ENCODE assay signal across 16 mouse cellular contexts in genomic region chr11:116810528-116810927, GRCm38 (mm10). TPM values are rescaled to one million over a fixed set of nuclear protein-coding genes. Genes with fewer than 3 reads are reported as not detected.
DNase-seq lines count a peak whose midpoint lies in the region; ATAC-seq and TF ChIP-seq lines count a peak whose summit lies in the region.
"Had no signal": no experiment of that assay in that cellular context is flagged by ENCODE, and none has a peak within 500 bp of the region (broad histone marks: within the 10 kb centered on the region; RNA-seq: fewer than 3 reads in every experiment).

No protein-coding gene starts in this region.

- H3K4me3 ChIP-seq in gastrocnemius, adult 2 months, result no peak overlapping the region
- peak overlapping the region; percentile 48 for H3K4me3 ChIP-seq in hindbrain, embryonic 10.5 days
- peak overlapping the region; percentile 32 for H3K4me3 ChIP-seq in midbrain, embryonic 15.5 days
- H3K4me3 ChIP-seq in thymus, adult 2 months (ENCODE audit: control insufficient read depth, insufficient read depth, low read length), result no peak overlapping the region
- H3K4me3 ChIP-seq in kidney, adult 2 months (ENCODE audit: insufficient read depth, low read depth, low read length), result no peak overlapping the region

- 0 out of 2 replicates have a peak, but pooled peaks cover 2% of the 10 kb centered on the region for H3K36me3 ChIP-seq in hindbrain, embryonic 10.5 days
- H3K36me3 ChIP-seq in midbrain, embryonic 15.5 days (replicated peaks), result no peaks in the 10 kb centered on the region
- no peaks in the 10 kb centered on the region for H3K36me3 ChIP-seq in thymus, adult 2 months (ENCODE audit: control insufficient read depth, insufficient read depth, low read length)
- no peaks in the 10 kb centered on the region for H3K36me3 ChIP-seq in kidney, adult 2 months (ENCODE audit: control insufficient read depth, insufficient read depth, low read length)
- H3K36me3 ChIP-seq: liver, embryonic 13.5 days had no signal

- no peak for TF ChIP-seq CTCF in gastrocnemius, adult 2 months (IDR thresholded peaks at IDR 0.05)
- TF ChIP-seq CTCF in thymus, adult 2 months (IDR thresholded peaks at IDR 0.05; ENCODE audit: borderline replicate concordance, control insufficient read depth, extremely low read depth, insufficient read depth, low read length, poor library complexity), result no peak
- no peak for TF ChIP-seq CTCF in kidney, adult 2 months (conservative IDR thresholded peaks at IDR 0.05; ENCODE audit: insufficient read depth, insufficient read length, low read depth, low read length)

- WGBS in hindbrain, embryonic 10.5 days, result 35% methylated on average over 11 of the region's 11 CpGs
- 29% methylated on average over 11 of the region's 11 CpGs for WGBS in midbrain, embryonic 15.5 days
- 83% methylated on average over 11 of the region's 11 CpGs for WGBS in thymus, adult 2 months
- WGBS in kidney, adult 2 months, result 87% methylated on average over 11 of the region's 11 CpGs

- peak; percentile 27 for ATAC-seq in midbrain, embryonic 15.5 days (replicated peaks)

- no peak for DNase-seq in gastrocnemius, adult 2 months
- no peak for DNase-seq in gastrocnemius, postnatal 36 days
- peak; percentile 52 for DNase-seq in brain, embryonic 18.5 days (ENCODE audit: low read depth, low spot score)
- no peak for DNase-seq in hindbrain, embryonic 10.5 days (ENCODE audit: low spot score)
- DNase-seq in left cerebral cortex, adult 11 months (ENCODE audit: low spot score), result no peak
- no peak for DNase-seq in thymus, adult 2 months
- DNase-seq in kidney, adult 2 months, result no peak
- DNase-seq: adrenal gland, adult 8-10 months; kidney, adult 9 months; liver, embryonic 13.5 days had no signal

- no peak for TF ChIP-seq POLR2A in thymus, adult 2 months (IDR thresholded peaks at IDR 0.05; ENCODE audit: control insufficient read depth, extremely low read depth, insufficient read depth, low read length, poor library complexity)
- no peak for TF ChIP-seq POLR2A in kidney, adult 2 months (IDR thresholded peaks at IDR 0.05; ENCODE audit: low read depth, low read length)

- H3K4me2 ChIP-seq in midbrain, embryonic 15.5 days, result peak overlapping the region; percentile 62

- H3K4me1 ChIP-seq in hindbrain, embryonic 10.5 days (replicated peaks), result peaks cover 77% of the 10 kb centered on the region
- H3K4me1 ChIP-seq in midbrain, embryonic 15.5 days, result peaks cover 67% of the 10 kb centered on the region
- peaks cover 18% of the 10 kb centered on the region for H3K4me1 ChIP-seq in thymus, adult 2 months (replicated peaks; ENCODE audit: control insufficient read depth, insufficient read depth, low read length)
- H3K4me1 ChIP-seq in kidney, adult 2 months (ENCODE audit: control insufficient read depth, insufficient read depth, low read length), result 0 out of 2 replicates have a peak, but pooled peaks cover 6% of the 10 kb centered on the region

- H3K9me3 ChIP-seq in hindbrain, embryonic 10.5 days, result no peaks in the 10 kb centered on the region
- no peaks in the 10 kb centered on the region for H3K9me3 ChIP-seq in midbrain, embryonic 15.5 days
- H3K9me3 ChIP-seq: heart, embryonic 12.5 days; liver, embryonic 13.5 days had no signal

- intact Hi-C loops in gastrocnemius, adult 2 months (cut with DNase I), result no loop called here
- intact Hi-C loops in gastrocnemius, postnatal 36 days (cut with DNase I), result loop anchor here (5.0 kb wide), 1 partner anchor 223 kb away; the partner anchor contains the start of gene Aanat

- peak overlapping the region; percentile 60 for H3K9ac ChIP-seq in midbrain, embryonic 15.5 days
- H3K9ac ChIP-seq: heart, embryonic 12.5 days; liver, embryonic 13.5 days had no signal

- peaks cover 9% of the 10 kb centered on the region for H3K27me3 ChIP-seq in hindbrain, embryonic 10.5 days (ENCODE audit: insufficient read depth, poor library complexity, severe bottlenecking)
- no peaks in the 10 kb centered on the region for H3K27me3 ChIP-seq in midbrain, embryonic 15.5 days (replicated peaks)
- no peaks in the 10 kb centered on the region for H3K27me3 ChIP-seq in thymus, adult 2 months (ENCODE audit: control insufficient read depth, insufficient read depth, low read length)
- H3K27me3 ChIP-seq in kidney, adult 2 months (replicated peaks; ENCODE audit: control insufficient read depth, insufficient read depth, low read length), result no peaks in the 10 kb centered on the region

- peak overlapping the region; percentile 79; the same call in 1 of the 2 replicates for H3K27ac ChIP-seq in gastrocnemius, adult 2 months
- H3K27ac ChIP-seq in hindbrain, embryonic 10.5 days, result peak overlapping the region; percentile 93
- peak overlapping the region; percentile 98 for H3K27ac ChIP-seq in midbrain, embryonic 15.5 days
- no peak overlapping the region for H3K27ac ChIP-seq in thymus, adult 2 months (ENCODE audit: control insufficient read depth, insufficient read depth, low read length)
- H3K27ac ChIP-seq in kidney, adult 2 months (ENCODE audit: insufficient read depth, low read depth, low read length), result no peak overlapping the region
- H3K27ac ChIP-seq: liver, embryonic 13.5 days had no signal

RNA-seq across cellular contexts. Expression of gene Mxra7, which starts 17.3 kb away (rescaled TPM):
- 10 to 100 TPM in 1 of 2 experiments, 1 to 10 TPM in 1; 6.7 to 12.7 TPM for total RNA-seq in gastrocnemius, adult 2 months (2021)
- total RNA-seq in gastrocnemius, postnatal 36 days (2021), result 10 to 100 TPM; 11.4 to 12.7 TPM
- polyA plus RNA-seq in hindbrain, embryonic 10.5 days (2016; fragmentation: Nextera tagmentation; extraction: Ambion mirVana), result 30.6 and 71.7 TPM in 2 replicates
- 25.1 and 26.9 TPM in 2 replicates for polyA plus RNA-seq in midbrain, embryonic 15.5 days (2015; fragmentation: Nextera tagmentation; extraction: Ambion mirVana)
- polyA plus RNA-seq in thymus, adult 2 months (2012; rRNA removed), result 8.6 and 14.2 TPM in 2 replicates
- polyA plus RNA-seq in kidney, adult 2 months (2012; rRNA removed), result 11.3 TPM in 2 replicates
- total RNA-seq: megakaryocyte, adult 5-6 weeks had no signal

RNA-seq across cellular contexts. Expression of gene Mettl23, which starts 32.5 kb away (rescaled TPM):
- total RNA-seq in gastrocnemius, adult 2 months (2021), result 10 to 100 TPM; 35.4 to 42.9 TPM
- 10 to 100 TPM; 30.0 to 39.2 TPM for total RNA-seq in gastrocnemius, postnatal 36 days (2021)
- 61.4 and 62.3 TPM in 2 replicates for polyA plus RNA-seq in hindbrain, embryonic 10.5 days (2016; fragmentation: Nextera tagmentation; extraction: Ambion mirVana)
- 63.9 and 64.6 TPM in 2 replicates for polyA plus RNA-seq in midbrain, embryonic 15.5 days (2015; fragmentation: Nextera tagmentation; extraction: Ambion mirVana)
- polyA plus RNA-seq in thymus, adult 2 months (2012; rRNA removed), result 69.9 and 82.6 TPM in 2 replicates
- polyA plus RNA-seq in kidney, adult 2 months (2012; rRNA removed), result 26.8 and 32.8 TPM in 2 replicates

RNA-seq across cellular contexts. Expression of gene Jmjd6, which starts 32.7 kb away (rescaled TPM):
- 10 to 100 TPM; 21.7 to 30.4 TPM for total RNA-seq in gastrocnemius, adult 2 months (2021)
- 10 to 100 TPM; 20.4 to 20.5 TPM for total RNA-seq in gastrocnemius, postnatal 36 days (2021)
- polyA plus RNA-seq in hindbrain, embryonic 10.5 days (2016; fragmentation: Nextera tagmentation; extraction: Ambion mirVana), result 93.4 and 96.9 TPM in 2 replicates
- 73.8 and 75.1 TPM in 2 replicates for polyA plus RNA-seq in midbrain, embryonic 15.5 days (2015; fragmentation: Nextera tagmentation; extraction: Ambion mirVana)
- 37.3 and 46.3 TPM in 2 replicates for polyA plus RNA-seq in thymus, adult 2 months (2012; rRNA removed)
- 19.6 and 20.9 TPM in 2 replicates for polyA plus RNA-seq in kidney, adult 2 months (2012; rRNA removed)

RNA-seq across cellular contexts. Expression of gene St6galnac1, which starts 35.2 kb away (rescaled TPM):
- total RNA-seq in gastrocnemius, adult 2 months (2021), result not detected
- not detected for total RNA-seq in gastrocnemius, postnatal 36 days (2021)
- not detected in 2 replicates for polyA plus RNA-seq in hindbrain, embryonic 10.5 days (2016; fragmentation: Nextera tagmentation; extraction: Ambion mirVana)
- not detected in 2 replicates for polyA plus RNA-seq in midbrain, embryonic 15.5 days (2015; fragmentation: Nextera tagmentation; extraction: Ambion mirVana)
- 0.30 and 0.34 TPM in 2 replicates for polyA plus RNA-seq in thymus, adult 2 months (2012; rRNA removed)
- 0.69 and 1.1 TPM in 2 replicates for polyA plus RNA-seq in kidney, adult 2 months (2012; rRNA removed)
- total RNA-seq: common myeloid progenitor, adult 5-6 weeks; left cerebral cortex, adult 8-10 months; megakaryocyte, adult 5-6 weeks had no signal
- polyA plus RNA-seq: heart, embryonic 12.5 days; liver, embryonic 13.5 days; stomach, embryonic 16.5 days had no signal

RNA-seq across cellular contexts. Expression of gene Mfsd11, which starts 41.7 kb away (rescaled TPM):
- total RNA-seq in gastrocnemius, adult 2 months (2021), result 10 to 100 TPM; 21.5 to 23.9 TPM
- total RNA-seq in gastrocnemius, postnatal 36 days (2021), result 10 to 100 TPM; 20.7 to 25.8 TPM
- polyA plus RNA-seq in hindbrain, embryonic 10.5 days (2016; fragmentation: Nextera tagmentation; extraction: Ambion mirVana), result 25.6 and 27.5 TPM in 2 replicates
- 51.5 and 51.8 TPM in 2 replicates for polyA plus RNA-seq in midbrain, embryonic 15.5 days (2015; fragmentation: Nextera tagmentation; extraction: Ambion mirVana)
- polyA plus RNA-seq in thymus, adult 2 months (2012; rRNA removed), result 32.9 and 33.0 TPM in 2 replicates
- polyA plus RNA-seq in kidney, adult 2 months (2012; rRNA removed), result 44.9 and 48.5 TPM in 2 replicates

Comparison
In these comparisons a context has a peak if more than half of its experiments do, and no peak if none do; other contexts are left out.
1. H3K27ac ChIP-seq: peak in gastrocnemius, adult 2 months (single experiment), hindbrain, embryonic 10.5 days (single experiment) and midbrain, embryonic 15.5 days (single experiment); none in thymus, adult 2 months (single experiment) and kidney, adult 2 months (single experiment).
2. H3K4me3 ChIP-seq: peak in hindbrain, embryonic 10.5 days (single experiment) and midbrain, embryonic 15.5 days (single experiment); none in gastrocnemius, adult 2 months (single experiment), thymus, adult 2 months (single experiment) and kidney, adult 2 months (single experiment).